In the genomic region with DNA sequence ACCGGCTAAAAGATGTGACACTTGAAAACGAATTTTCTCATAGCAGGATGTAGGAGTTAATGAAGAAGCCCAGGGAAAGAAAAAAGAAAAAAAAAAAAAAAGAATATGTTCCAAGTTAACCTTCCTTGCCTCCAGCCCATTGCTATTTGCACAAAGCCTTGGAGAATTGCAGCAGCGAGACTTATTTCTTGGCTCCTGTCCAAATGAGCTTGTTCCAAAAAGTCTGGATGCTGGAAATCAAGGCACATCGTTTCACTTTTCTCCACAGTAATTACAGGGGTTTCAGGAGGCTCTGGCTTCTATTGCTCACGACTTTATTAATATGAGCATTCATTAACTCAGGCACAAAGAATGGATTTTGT, we compare ENCODE assay signal across 8 mouse cellular contexts. TPM values are rescaled to one million over a fixed set of nuclear protein-coding genes. Genes with fewer than 3 reads are reported as not detected.
A peak's percentile ranks its signal among the peaks of the same experiment; 100 is the strongest.
DNase-seq lines count a peak whose midpoint lies in the region; ATAC-seq and TF ChIP-seq lines count a peak whose summit lies in the region.

No protein-coding gene starts in this region.

- H3K4me2 ChIP-seq in kidney, postnatal 0 days (ENCODE audit: low read length), result peak overlapping the region; percentile 63
- H3K4me2 ChIP-seq in neural tube, embryonic 12.5 days (replicated peaks), result peak overlapping the region; percentile 69

- no peak for ATAC-seq in kidney, postnatal 0 days (replicated peaks; ENCODE audit: low FRiP score, low read depth)
- ATAC-seq in neural tube, embryonic 12.5 days (ENCODE audit: low FRiP score, low read depth), result no peak

- DNase-seq in embryo, embryonic 10.5 days (ENCODE audit: low spot score), result peak; percentile 31
- no peak for DNase-seq in embryo, embryonic 10 days (ENCODE audit: low spot score)
- peak; percentile 49 for DNase-seq in kidney, postnatal 0 days (ENCODE audit: low spot score)
- DNase-seq in spleen, postnatal 4 days (ENCODE audit: low spot score in 2 of 2), result no peak
- DNase-seq in right cerebral cortex, postnatal 36 days (ENCODE audit: low spot score in 2 of 2), result no peak

- TF ChIP-seq CTCF in E14TG2a.4 (conservative IDR thresholded peaks at IDR 0.05; ENCODE audit: low read length), result no peak
- no peak for TF ChIP-seq CTCF in embryonic fibroblast, embryonic 13.5 days (IDR thresholded peaks at IDR 0.05; ENCODE audit: borderline replicate concordance, insufficient read depth, low read length)
- no peak for TF ChIP-seq CTCF in kidney, postnatal 0 days (IDR thresholded peaks at IDR 0.05; ENCODE audit: low read depth)

- H3K27me3 ChIP-seq in E14TG2a.4 (ENCODE audit: insufficient read depth, low read length), result no peaks in the 10 kb centered on the region
- no peaks in the 10 kb centered on the region for H3K27me3 ChIP-seq in kidney, postnatal 0 days (ENCODE audit: insufficient read depth, low read length)
- no peaks in the 10 kb centered on the region for H3K27me3 ChIP-seq in neural tube, embryonic 12.5 days (replicated peaks)

- H3K9ac ChIP-seq in kidney, postnatal 0 days (ENCODE audit: low read depth, low read length), result peak overlapping the region; percentile 66; the same call in 1 of the 2 replicates
- H3K9ac ChIP-seq in neural tube, embryonic 12.5 days, result 0 out of 2 replicates have a peak overlapping the region, but pooled peaks have one; percentile 78

- WGBS in kidney, postnatal 0 days, result 6% methylated on average over 5 of the region's 5 CpGs
- 11% methylated on average over 5 of the region's 5 CpGs for WGBS in neural tube, embryonic 12.5 days

- no peaks in the 10 kb centered on the region for H3K9me3 ChIP-seq in E14TG2a.4 (ENCODE audit: low read length)
- no peaks in the 10 kb centered on the region for H3K9me3 ChIP-seq in kidney, postnatal 0 days (replicated peaks; ENCODE audit: low read length)
- H3K9me3 ChIP-seq in neural tube, embryonic 12.5 days, result no peaks in the 10 kb centered on the region

- no peak for TF ChIP-seq POLR2A in embryonic fibroblast, embryonic 13.5 days (IDR thresholded peaks at IDR 0.05; ENCODE audit: low read depth, low read length)

- H3K36me3 ChIP-seq in E14TG2a.4 (ENCODE audit: insufficient read depth, low read length), result no peaks in the 10 kb centered on the region
- no peaks in the 10 kb centered on the region for H3K36me3 ChIP-seq in kidney, postnatal 0 days (ENCODE audit: insufficient read depth, low read length)
- no peaks in the 10 kb centered on the region for H3K36me3 ChIP-seq in neural tube, embryonic 12.5 days

- H3K27ac ChIP-seq in embryonic fibroblast, embryonic 13.5 days (ENCODE audit: insufficient read depth, low read length), result peak overlapping the region; percentile 85
- H3K27ac ChIP-seq in kidney, postnatal 0 days, result peak overlapping the region; percentile 92; the same call in 1 of the 2 replicates
- H3K27ac ChIP-seq in neural tube, embryonic 12.5 days, result no peak overlapping the region

- H3K4me3 ChIP-seq in E14TG2a.4 (replicated peaks; ENCODE audit: low read length), result peak overlapping the region; percentile 91
- H3K4me3 ChIP-seq in embryonic fibroblast, embryonic 13.5 days (ENCODE audit: insufficient read depth, low read length), result peak overlapping the region; percentile 90
- H3K4me3 ChIP-seq in kidney, postnatal 0 days (replicated peaks; ENCODE audit: low read depth, low read length), result peak overlapping the region; percentile 77
- peak overlapping the region; percentile 82; the same call in 1 of the 2 replicates for H3K4me3 ChIP-seq in neural tube, embryonic 12.5 days

- peaks cover 55% of the 10 kb centered on the region for H3K4me1 ChIP-seq in E14TG2a.4 (replicated peaks; ENCODE audit: low read depth, low read length)
- peaks cover 3% of the 10 kb centered on the region; the same call in 1 of the 2 replicates for H3K4me1 ChIP-seq in embryonic fibroblast, embryonic 13.5 days (ENCODE audit: control insufficient read depth, insufficient read depth, low read length)
- no peaks in the 10 kb centered on the region for H3K4me1 ChIP-seq in kidney, postnatal 0 days (replicated peaks; ENCODE audit: insufficient read depth, low read length)
- H3K4me1 ChIP-seq in neural tube, embryonic 12.5 days, result peaks cover 11% of the 10 kb centered on the region; the same call in 1 of the 2 replicates

RNA-seq across cellular contexts. Expression of a gene that starts 0.9 kb away (rescaled TPM):
- polyA plus RNA-seq in embryonic fibroblast, embryonic 13.5 days (2011; ENCODE audit: insufficient read length, low read depth, missing spikeins), result 64.3 and 69.2 TPM in 2 replicates
- 9.5 and 13.0 TPM in 2 replicates for polyA plus RNA-seq in kidney, postnatal 0 days (2015; fragmentation: Nextera tagmentation; extraction: Ambion mirVana)
- 18.1 and 20.8 TPM in 2 replicates for polyA plus RNA-seq in neural tube, embryonic 12.5 days (2016; fragmentation: Nextera tagmentation; extraction: Ambion mirVana)

Comparison
In these comparisons a context has a peak if more than half of its experiments do, and no peak if none do; other contexts are left out.
1. DNase-seq: peak in embryo, embryonic 10.5 days (single experiment) and kidney, postnatal 0 days (single experiment); none in embryo, embryonic 10 days (single experiment), spleen, postnatal 4 days (0 of 2) and right cerebral cortex, postnatal 36 days (0 of 2).
2. Peak in every context shown above with its lines, with median percentiles within 50 percentile points of each other: H3K4me3 ChIP-seq.